Mouse (Mus musculus): ENCODE results near the gene Gm20388. TPM values are rescaled to one million over a fixed set of nuclear protein-coding genes. Genes with fewer than 3 reads are reported as not detected.
A peak's percentile ranks its signal among the peaks of the same experiment; 100 is the strongest.
"Not testable (repeated sequence)": the region's sequence is repeated elsewhere in the genome, so short reads cannot be mapped to it uniquely, and the experiment has no call there.

The Gm20388 gene
- polyA plus RNA-seq, 1 experiment, result 28.1 TPM

GRCm38 (mm10) chr8:120679629-120680387 is 769.2 kb downstream of the Gm20388 start:
- no peaks in the 10 kb centered on the region for H3K36me3 ChIP-seq (ENCODE audit: control insufficient read depth, insufficient read depth, low read length, poor library complexity, severe bottlenecking)
- H3K9ac ChIP-seq (ENCODE audit: low read depth, poor library complexity, severe bottlenecking), result no peak overlapping the region
- H3K4me3 ChIP-seq (ENCODE audit: low read depth, low read length), result no peak overlapping the region
- H3K27ac ChIP-seq (ENCODE audit: insufficient read depth, low read length), result no peak overlapping the region
- no peaks in the 10 kb centered on the region for H3K27me3 ChIP-seq (ENCODE audit: control insufficient read depth, insufficient read depth, low read length, poor library complexity, severe bottlenecking)
- no peaks in the 10 kb centered on the region for H3K9me3 ChIP-seq (replicated peaks; ENCODE audit: control insufficient read depth, insufficient read depth, low read length, poor library complexity, severe bottlenecking)
- TF ChIP-seq EP300 (IDR thresholded peaks at IDR 0.05; ENCODE audit: insufficient read depth, low read depth, low read length) (no peak), POLR2A (IDR thresholded peaks at IDR 0.05; ENCODE audit: insufficient read depth, low read length) (no peak), CTCF (IDR thresholded peaks at IDR 0.05; ENCODE audit: low read depth, low read length) (no peak)
- no peaks in the 10 kb centered on the region for H3K4me1 ChIP-seq (ENCODE audit: control insufficient read depth, insufficient read depth, low read length)

GRCm38 (mm10) chr8:120680405-120680804 is 769.8 kb downstream of the Gm20388 start:
- not testable (repeated sequence) for H3K4me3 ChIP-seq (ENCODE audit: low read depth, low read length); H3K9me3 ChIP-seq (replicated peaks; ENCODE audit: control insufficient read depth, insufficient read depth, low read length, poor library complexity, severe bottlenecking); H3K9ac ChIP-seq (ENCODE audit: low read depth, poor library complexity, severe bottlenecking); H3K27me3 ChIP-seq (ENCODE audit: control insufficient read depth, insufficient read depth, low read length, poor library complexity, severe bottlenecking); H3K36me3 ChIP-seq (ENCODE audit: control insufficient read depth, insufficient read depth, low read length, poor library complexity, severe bottlenecking); H3K4me1 ChIP-seq (ENCODE audit: control insufficient read depth, insufficient read depth, low read length); H3K27ac ChIP-seq (ENCODE audit: insufficient read depth, low read length)
- TF ChIP-seq CTCF (IDR thresholded peaks at IDR 0.05; ENCODE audit: low read depth, low read length), result peak; percentile 56

- H3K4me3 ChIP-seq (ENCODE audit: low read depth, low read length), result no peak overlapping the region
- no peaks in the 10 kb centered on the region for H3K36me3 ChIP-seq (ENCODE audit: control insufficient read depth, insufficient read depth, low read length, poor library complexity, severe bottlenecking)
- no peak overlapping the region for H3K27ac ChIP-seq (ENCODE audit: insufficient read depth, low read length)
- no peaks in the 10 kb centered on the region for H3K9me3 ChIP-seq (replicated peaks; ENCODE audit: control insufficient read depth, insufficient read depth, low read length, poor library complexity, severe bottlenecking)
- TF ChIP-seq EP300 (IDR thresholded peaks at IDR 0.05; ENCODE audit: insufficient read depth, low read depth, low read length) (no peak), CTCF (IDR thresholded peaks at IDR 0.05; ENCODE audit: low read depth, low read length) (no peak), POLR2A (IDR thresholded peaks at IDR 0.05; ENCODE audit: insufficient read depth, low read length) (no peak)
- H3K4me1 ChIP-seq (ENCODE audit: control insufficient read depth, insufficient read depth, low read length), result no peaks in the 10 kb centered on the region
- no peaks in the 10 kb centered on the region for H3K27me3 ChIP-seq (ENCODE audit: control insufficient read depth, insufficient read depth, low read length, poor library complexity, severe bottlenecking)
- no peak overlapping the region for H3K9ac ChIP-seq (ENCODE audit: low read depth, poor library complexity, severe bottlenecking)
These were observed 770.5 kb downstream of the Gm20388 start for GRCm38 (mm10) chr8:120681113-120681512.

GRCm38 (mm10) chr8:120683602-120684001 is 773.0 kb downstream of the Gm20388 start:
- no peak overlapping the region for H3K27ac ChIP-seq (ENCODE audit: insufficient read depth, low read length)

GRCm38 (mm10) chr8:120684082-120684481 is 773.4 kb downstream of the Gm20388 start:
- Histone ChIP-seq H3K36me3 (ENCODE audit: control insufficient read depth, insufficient read depth, low read length, poor library complexity, severe bottlenecking) (no peaks in the 10 kb centered on the region), H3K4me1 (ENCODE audit: control insufficient read depth, insufficient read depth, low read length) (no peaks in the 10 kb centered on the region), H3K9me3 (replicated peaks; ENCODE audit: control insufficient read depth, insufficient read depth, low read length, poor library complexity, severe bottlenecking) (no peaks in the 10 kb centered on the region), H3K27me3 (ENCODE audit: control insufficient read depth, insufficient read depth, low read length, poor library complexity, severe bottlenecking) (no peaks in the 10 kb centered on the region), H3K27ac (ENCODE audit: insufficient read depth, low read length) (no peak overlapping the region), H3K4me3 (ENCODE audit: low read depth, low read length) (peak overlapping the region; percentile 36), H3K9ac (ENCODE audit: low read depth, poor library complexity, severe bottlenecking) (no peak overlapping the region)
- no peak for TF ChIP-seq CTCF (IDR thresholded peaks at IDR 0.05; ENCODE audit: low read depth, low read length)
- TF ChIP-seq EP300 (IDR thresholded peaks at IDR 0.05; ENCODE audit: insufficient read depth, low read depth, low read length), result no peak
- no peak for TF ChIP-seq POLR2A (IDR thresholded peaks at IDR 0.05; ENCODE audit: insufficient read depth, low read length)

More at GRCm38 (mm10) chr8:120683602-120684001, 773.0 kb downstream of the Gm20388 start:
- no peaks in the 10 kb centered on the region for H3K36me3 ChIP-seq (ENCODE audit: control insufficient read depth, insufficient read depth, low read length, poor library complexity, severe bottlenecking)
- peak overlapping the region; percentile 36 for H3K4me3 ChIP-seq (ENCODE audit: low read depth, low read length)
- TF ChIP-seq CTCF (IDR thresholded peaks at IDR 0.05; ENCODE audit: low read depth, low read length) (peak; percentile 96), POLR2A (IDR thresholded peaks at IDR 0.05; ENCODE audit: insufficient read depth, low read length) (no peak), EP300 (IDR thresholded peaks at IDR 0.05; ENCODE audit: insufficient read depth, low read depth, low read length) (0 out of 2 replicates have a peak, but pooled peaks have one; percentile 41)
- no peaks in the 10 kb centered on the region for H3K9me3 ChIP-seq (replicated peaks; ENCODE audit: control insufficient read depth, insufficient read depth, low read length, poor library complexity, severe bottlenecking)
- no peaks in the 10 kb centered on the region for H3K27me3 ChIP-seq (ENCODE audit: control insufficient read depth, insufficient read depth, low read length, poor library complexity, severe bottlenecking)
- no peak overlapping the region for H3K9ac ChIP-seq (ENCODE audit: low read depth, poor library complexity, severe bottlenecking)
- no peaks in the 10 kb centered on the region for H3K4me1 ChIP-seq (ENCODE audit: control insufficient read depth, insufficient read depth, low read length)

GRCm38 (mm10) chr8:120685097-120685496 is 774.5 kb downstream of the Gm20388 start:
- H3K9ac ChIP-seq (ENCODE audit: low read depth, poor library complexity, severe bottlenecking), result no peak overlapping the region
- H3K27ac ChIP-seq (ENCODE audit: insufficient read depth, low read length), result no peak overlapping the region
- H3K4me3 ChIP-seq (ENCODE audit: low read depth, low read length), result no peak overlapping the region
- H3K9me3 ChIP-seq (replicated peaks; ENCODE audit: control insufficient read depth, insufficient read depth, low read length, poor library complexity, severe bottlenecking), result no peaks in the 10 kb centered on the region
- H3K27me3 ChIP-seq (ENCODE audit: control insufficient read depth, insufficient read depth, low read length, poor library complexity, severe bottlenecking), result no peaks in the 10 kb centered on the region
- no peaks in the 10 kb centered on the region for H3K4me1 ChIP-seq (ENCODE audit: control insufficient read depth, insufficient read depth, low read length)
- TF ChIP-seq POLR2A (IDR thresholded peaks at IDR 0.05; ENCODE audit: insufficient read depth, low read length), result no peak
- TF ChIP-seq EP300 (IDR thresholded peaks at IDR 0.05; ENCODE audit: insufficient read depth, low read depth, low read length), result no peak
- TF ChIP-seq CTCF (IDR thresholded peaks at IDR 0.05; ENCODE audit: low read depth, low read length), result no peak
- no peaks in the 10 kb centered on the region for H3K36me3 ChIP-seq (ENCODE audit: control insufficient read depth, insufficient read depth, low read length, poor library complexity, severe bottlenecking)

Data from ES-Bruce4 (cell line).